Mouse (Mus musculus) Muller cell, postnatal 12 days (primary cell): ENCODE measurements around the gene Fam219a.

ENCODE experiments used
- DNase-seq: peaks from one replicate; pipeline ENCODE4 v3.0.0-alpha.2; 2015; ENCODE audit errors: inconsistent ontology term

Fam219a gene

DNA sequence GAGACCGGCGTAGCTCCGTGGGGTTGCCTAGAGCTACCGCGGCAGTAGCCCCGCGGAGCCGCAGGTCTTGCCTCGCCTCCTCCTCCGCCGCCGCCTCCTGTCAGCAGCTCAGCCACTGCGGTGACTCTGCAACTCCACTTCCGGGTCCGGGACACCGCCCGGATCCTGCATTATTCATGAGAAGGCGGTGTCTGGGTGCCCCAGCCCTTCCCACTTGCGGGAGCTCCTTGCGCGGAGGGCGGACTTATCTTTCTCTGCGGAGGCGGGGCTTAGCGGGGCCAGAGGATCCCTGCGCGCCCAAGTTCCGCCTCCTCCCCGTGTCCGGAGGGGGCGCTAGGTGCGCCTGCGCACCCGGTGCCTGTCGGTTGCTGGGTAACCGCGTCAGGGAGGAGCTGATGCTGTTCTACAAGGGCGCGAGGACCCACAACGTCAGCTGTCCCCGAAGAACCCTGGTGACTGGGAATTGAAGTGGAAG is at the start of gene Fam219a, which contains the start of gene Dnaic1:
Gene Fam219a, minus strand, starts transcription at position 128 of the 475 bp plus-strand sequence.
Gene Dnaic1, plus strand, starts transcription at position 365 of the 475 bp plus-strand sequence.
- DNase-seq = peak; percentile 99

DNA sequence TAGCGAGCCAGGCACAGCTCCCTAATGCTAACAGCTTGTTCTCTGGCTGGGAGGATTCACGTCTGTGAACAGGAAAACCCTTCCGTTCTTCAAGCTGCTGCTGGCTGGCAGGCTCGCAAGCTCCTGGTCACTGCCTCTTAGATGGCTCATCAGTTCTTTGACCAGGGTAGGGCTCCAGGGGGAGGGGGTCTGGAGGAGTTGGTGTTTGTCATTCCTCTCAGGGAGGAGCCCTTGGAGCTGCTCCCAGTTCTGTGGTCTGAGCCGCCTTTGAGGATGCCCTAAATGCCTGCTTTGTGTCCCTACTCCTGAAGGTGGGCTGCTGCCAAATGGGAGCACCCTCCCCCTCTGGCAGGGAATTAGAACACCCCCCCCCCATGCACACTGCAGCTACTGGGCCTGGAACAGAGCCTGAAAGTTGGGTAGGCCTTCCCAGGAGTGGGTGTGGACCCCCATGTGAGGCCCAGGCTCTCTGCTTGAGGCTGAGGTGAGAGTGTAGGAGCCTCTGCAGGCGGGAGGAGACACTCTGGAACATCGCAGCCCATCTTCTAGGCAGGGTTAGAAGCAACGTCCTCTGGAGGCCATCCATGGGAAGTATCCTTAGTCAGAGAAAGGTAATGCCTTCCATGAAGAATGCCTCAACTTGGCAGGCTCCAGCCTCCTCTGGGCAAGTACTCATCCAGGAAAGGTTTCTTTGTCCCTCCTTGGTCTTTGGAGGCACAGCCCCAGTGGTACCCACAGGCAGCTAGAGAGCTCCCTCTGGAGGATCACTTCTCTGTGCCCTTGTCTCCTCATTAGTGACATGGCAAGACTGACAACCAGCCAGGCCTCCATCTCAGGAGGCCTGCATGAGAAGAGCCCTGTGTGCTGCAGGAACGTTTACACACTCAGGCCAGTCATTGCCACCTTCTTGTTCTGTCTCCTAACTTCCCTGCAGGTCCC is 46.6 kb upstream of the Fam219a start:
- DNase-seq = peak; percentile 99

DNA sequence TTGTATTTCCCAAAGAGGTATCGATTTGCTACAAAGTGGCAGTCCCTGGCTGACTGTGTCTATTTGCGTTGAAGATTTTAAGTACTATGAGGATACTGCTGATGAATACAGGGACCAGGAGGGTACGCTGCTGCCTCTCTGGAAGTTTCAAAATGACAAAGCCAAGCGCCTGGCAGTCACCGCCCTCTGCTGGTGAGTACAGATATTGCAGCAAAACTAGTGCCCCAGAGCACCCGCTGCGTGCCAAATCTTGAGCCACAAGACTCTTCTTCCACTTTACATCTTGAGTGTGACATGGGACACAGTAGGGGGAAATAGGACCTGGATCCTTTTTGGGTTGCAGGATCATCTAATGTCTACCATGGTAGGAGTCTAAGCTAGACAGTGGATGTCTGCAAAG is 44.8 kb upstream of the Fam219a start:
- peak; percentile 56 for DNase-seq

DNA sequence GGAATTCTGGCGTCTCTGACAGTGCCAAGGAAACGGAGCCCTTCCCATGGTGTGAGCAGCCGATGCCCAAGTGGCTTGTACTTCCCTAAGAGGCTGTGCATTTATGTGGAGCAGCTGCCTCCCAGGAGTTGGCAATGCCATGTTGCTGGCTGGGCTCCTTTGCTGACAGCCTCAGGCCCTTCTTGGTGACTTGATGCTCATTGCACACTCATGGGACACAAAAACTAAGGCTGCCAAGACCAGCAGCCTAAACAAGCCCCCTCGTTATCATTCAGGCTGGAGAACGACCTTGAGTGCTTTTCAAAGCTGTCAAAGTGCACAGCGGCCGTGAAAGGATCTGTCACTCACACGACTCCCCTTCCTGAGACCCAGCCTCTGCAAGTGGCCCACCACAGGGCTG is 42.8 kb upstream of the Fam219a start:
- DNase-seq = no peak

DNA sequence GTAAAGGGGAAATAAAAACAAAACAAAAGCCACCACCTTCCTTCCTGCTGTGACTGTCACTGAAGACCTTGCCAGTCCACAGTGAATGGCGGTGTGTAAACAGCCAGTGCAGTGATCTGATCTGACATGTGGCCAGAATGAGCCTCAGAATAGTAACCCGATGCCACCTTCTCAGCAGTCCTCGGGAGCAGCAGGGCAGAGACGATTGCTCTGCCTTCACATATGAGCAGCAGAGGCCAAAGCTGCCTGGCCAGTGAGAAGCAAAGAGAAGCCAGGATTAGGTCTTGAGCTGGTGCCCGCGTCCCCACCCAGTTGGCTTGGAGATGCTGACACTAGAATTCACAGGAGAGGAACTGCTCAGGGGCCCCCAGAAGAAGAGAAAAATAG is 41.2 kb upstream of the Fam219a start:
- peak; percentile 46 for DNase-seq

DNA sequence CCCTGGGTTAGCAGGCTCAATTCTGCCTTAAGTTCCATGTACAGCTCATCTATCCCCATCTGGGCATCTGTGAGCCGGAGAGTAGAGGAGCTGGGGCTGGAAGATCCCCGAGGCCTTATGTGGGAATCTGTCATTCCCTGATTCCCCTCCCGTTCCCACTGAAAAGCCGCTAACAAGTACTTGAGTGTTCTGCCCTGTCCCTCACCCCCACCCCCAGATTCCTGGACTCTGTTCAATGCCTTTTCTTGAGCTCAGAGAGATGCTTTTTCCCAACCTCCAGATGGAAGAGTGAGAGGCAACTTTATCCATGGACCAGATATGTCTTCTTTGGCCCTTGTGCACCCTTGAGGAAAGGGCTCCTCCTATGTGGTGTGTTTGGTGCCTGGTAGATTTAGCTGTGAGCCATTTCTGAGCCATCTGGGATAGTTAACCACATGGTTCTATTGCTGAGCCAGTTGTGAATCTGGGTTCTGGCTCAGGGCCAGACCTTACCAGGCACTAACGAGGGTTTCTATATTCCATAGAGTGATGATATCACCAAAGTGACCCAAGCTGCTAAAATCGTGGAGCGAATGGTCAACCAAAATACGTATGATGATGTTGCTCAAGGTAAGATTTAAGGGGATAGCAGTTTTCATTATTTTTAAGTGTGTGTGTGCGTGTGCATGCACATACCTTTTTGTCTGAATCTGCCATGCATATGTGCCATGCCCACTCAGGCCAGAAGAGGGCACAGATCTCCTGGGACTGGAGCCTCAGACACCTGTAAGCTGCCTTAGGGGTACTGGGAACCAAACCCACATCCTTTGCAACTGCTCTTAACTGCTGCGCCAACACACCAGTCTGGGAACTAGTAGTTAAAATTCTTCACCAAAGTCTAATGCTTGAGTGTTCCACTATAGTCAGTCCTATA is 40.6 kb upstream of the Fam219a start:
- no peak for DNase-seq

DNA sequence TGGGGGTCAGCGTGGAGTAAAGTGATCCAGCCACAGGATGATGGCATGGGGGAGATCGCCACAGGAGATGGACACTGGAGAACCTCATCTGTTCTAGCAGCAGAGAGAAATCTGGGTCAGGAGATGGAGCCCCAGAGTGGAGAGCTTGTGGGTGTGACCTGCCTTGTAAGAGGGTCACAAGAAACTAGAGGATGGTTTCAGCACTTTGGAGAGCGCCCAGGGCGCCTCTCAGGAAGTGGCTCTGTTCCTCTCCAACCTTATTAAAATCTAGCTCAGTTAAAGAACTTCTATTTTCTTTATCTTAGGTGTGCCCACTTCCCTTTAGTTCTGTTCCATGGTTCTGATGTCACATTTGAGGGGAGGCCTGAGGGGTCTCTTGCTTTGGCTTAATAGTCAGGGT is 37.4 kb upstream of the Fam219a start:
- peak; percentile 62 for DNase-seq

DNA sequence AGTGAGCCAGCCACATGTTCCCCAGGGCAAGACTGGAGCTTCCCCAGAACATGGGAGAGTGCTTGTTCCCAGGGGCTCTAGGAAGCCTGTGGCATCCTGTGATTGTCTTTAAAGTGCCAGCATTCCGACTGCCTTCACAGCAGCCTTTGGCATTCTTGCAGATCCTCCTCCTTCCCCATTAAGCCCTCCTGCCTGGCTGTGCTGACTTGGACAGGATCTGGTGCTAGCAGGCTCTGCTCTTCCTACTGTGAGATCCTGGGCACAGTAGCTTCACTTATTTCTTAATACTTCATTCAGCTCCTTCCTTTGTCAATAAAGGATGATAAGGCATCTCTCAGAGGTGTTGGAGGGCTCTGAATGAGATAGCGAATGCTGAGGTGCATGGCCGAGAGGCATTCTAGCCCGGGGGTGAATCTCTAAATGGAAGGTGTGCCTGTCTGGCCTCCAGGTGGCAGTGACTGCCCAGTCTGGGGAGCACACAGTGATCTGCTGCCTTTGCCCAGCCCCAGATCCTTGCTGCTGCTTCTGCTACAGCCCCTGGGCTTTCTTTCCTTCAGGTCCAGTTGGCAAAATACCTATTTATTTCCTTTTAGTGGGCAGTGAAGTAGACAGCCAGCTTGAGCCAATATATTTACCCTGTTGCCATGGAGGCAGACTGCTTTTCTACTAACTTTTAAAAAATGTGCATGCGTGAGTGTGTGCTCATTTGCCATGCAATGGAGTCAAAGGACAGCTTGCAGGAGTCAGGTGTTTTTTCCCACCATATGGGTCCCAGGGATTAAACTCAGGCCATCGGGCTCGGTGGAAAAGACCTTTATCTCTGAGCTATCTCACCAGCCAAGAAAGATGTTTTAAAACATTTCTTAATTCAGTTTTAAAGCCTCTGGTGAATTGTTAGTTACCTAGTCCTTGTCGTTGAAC is 35.4 kb upstream of the Fam219a start:
- no peak for DNase-seq

DNA sequence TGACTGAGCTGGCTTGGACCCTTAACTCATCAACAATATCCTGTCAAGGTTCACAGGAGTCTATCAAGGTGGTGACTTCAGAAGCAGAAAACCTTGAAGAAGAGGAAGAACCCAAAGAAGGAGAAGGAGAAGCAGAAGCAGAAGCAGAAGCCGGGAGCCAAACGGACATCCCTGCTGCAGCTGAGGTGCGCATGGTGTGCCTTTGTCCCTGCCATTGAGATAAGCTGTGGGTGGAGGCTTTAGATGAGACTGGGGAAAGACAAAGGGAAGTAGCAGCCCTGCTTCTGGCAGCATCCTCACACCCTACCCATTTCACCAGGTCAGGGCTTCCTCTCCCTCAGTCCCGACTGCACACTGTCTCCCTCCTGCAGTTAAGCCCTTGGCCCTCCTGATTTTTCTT is 33.5 kb upstream of the Fam219a start:
- DNase-seq = no peak

DNA sequence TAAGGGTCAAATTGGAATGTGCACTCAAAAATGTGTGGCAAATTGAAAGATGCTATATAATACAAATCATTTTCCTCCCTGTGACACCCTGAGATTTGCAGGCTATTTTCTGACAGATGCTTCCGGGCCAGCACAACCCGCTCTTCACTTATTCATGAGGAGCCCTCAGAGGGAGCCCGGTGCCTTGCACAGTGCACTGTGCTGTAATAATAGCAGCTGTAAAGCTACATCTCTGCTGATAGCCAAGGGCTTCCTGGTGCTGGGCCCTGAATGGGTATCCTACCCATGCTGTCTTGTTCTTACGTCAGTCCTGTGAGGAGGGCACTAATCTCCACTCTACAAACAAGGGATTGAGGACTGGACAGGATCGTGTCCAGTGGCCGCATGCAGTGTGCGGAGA is 14.0 kb upstream of the Fam219a start:
- DNase-seq = no peak

DNA sequence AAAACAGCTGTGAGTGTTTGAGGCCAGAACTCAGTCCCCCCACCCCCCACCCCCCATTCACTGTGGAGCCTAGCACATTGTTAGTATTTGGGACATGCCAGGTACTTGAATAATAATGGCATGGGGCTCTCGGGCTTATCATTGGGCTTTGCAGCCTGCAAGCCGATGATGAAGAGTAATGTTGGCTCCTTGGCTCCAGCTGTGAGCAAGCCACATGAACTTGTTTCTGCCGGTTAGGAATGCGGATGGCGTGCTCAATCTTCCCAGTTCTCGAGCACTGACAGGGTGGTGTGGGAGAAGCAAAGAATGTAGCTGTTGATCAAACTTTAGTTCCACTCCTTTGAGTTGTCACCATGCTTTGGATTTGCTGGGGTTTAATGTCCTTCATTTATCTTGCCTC is 6.6 kb upstream of the Fam219a start:
- DNase-seq = no peak

DNA sequence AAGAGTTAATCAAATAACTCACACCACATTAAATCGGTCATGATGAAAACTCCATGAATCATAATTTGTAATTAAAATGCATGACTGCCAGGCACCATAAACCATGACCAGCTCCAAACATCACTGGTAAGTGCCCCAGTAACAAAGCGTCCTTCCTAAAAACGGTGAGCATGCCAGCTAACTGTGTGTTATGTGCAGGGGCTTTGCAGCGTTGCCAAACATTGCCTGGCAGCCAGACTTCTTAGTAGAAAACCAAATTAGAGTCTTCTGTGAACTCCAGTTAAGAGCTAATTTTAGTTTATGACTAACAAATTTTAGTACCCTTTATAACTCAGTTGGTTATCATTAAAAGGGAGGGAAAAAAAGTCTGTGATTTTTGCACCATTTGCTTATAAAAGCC is 4.2 kb upstream of the Fam219a start:
- no peak for DNase-seq

DNA sequence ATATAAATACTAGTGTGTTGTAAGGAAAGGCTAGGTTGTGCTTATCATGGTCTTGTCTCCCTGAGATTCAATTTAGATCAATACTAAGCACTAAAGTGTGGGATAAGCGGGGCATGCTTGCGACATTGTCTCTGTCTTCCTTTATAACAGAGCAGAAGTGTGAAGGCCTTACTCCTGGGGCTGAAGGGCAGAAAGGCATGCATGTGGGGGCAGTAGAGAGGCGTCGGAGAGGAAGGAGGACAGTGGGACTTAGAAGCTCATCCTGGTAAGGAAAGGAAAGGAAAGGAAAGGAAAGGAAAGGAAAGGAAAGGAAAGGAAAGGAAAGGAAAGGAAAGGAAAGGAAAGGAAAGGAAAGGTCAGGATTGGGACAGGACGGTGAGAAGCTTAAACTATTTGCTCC is 2.2 kb upstream of the Fam219a start:
- no peak for DNase-seq

DNA sequence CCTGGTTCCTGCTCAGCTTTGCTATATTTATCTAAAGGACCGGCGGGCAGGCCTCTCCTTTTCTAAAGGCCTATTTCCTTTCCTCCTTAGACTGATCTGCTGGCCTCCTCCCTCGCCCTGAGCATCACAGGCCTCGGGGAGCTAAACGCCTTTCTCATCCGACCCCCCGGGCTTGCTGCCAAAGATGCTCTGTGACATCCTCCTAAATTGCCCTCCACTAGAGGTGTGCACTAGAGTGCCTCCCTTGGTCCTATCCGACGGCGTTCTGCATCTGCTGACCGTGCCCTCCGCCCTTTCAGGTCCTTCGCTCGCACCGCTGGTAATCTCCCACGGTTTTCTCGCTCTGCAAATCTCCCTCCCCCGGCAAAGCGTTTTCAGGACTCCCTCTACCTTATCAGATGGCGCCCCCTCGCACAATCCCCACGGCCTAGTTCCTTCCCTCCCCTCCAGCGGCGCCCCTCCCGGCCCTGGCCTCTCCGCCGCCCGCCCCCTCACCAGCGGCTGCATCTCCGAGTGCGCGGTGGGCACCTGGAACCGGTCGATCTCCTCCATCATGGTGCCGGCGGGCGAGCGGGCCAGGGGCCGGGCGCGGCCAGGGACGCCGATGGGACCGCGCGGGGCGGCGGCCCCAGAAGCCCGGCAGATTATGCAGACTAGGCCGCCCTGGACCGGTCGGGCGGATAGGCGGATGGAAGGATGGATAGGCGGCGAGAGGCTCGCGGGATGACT is 492 bp downstream of the Fam219a start:
- DNase-seq = peak; percentile 51

DNA sequence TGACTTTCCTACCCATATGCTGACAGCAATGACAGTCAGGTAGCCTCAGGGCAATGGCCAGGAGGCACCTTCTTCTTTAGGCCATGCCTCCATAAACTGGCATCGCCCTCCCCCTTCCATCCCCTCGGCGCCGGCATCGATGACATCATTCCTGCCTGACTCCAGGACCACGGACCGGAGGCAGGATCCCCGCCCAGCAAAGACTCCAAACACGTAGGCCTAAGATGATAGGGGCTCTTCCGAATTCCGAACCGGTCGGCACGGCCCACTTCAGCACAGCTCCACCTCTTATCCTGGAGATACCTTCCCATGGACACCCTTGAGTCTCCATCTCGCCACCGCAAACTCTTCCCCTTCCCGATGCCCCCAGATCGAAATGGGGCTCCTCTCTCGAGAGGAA is 1.1 kb downstream of the Fam219a start:
- DNase-seq = peak; percentile 72

DNA sequence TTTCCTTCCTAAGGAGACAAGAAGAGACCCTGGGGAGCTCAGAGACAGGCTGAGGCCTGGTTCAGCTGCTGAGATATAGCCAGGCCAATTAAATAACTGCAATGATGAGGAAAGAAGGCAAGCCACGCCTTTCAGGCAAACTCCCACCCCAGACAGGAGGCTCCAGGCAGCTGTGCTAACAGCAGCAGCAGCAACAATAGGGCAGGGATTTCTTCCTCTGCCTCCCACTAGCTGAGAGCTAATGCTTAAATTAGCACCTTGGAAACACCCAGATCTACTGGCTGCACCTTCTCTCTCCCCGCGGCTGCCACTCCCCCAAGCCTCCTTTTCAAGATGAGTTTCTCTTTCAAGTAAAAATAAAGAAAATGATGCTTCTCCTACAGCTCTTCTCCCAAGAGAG is 3.2 kb downstream of the Fam219a start:
- no peak for DNase-seq

DNA sequence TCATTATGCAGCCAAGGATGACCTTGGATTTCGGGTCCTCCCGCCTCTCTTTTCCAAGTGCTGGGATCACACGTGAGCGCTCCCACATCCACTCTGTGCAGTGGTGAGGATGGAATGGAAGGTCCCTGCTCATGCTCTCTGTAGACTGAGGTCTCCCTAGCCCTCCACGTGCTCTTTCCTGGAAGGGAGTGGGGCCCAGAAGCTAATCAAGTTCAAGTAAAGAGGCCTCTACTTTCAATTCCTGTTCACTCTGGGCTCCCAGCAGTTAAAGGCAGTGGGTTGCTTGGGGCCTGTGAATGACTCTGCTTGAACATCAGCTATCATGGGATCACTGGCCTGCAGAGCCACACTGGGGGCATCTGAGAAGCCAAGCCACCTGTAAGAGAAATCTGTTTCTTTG is 6.0 kb downstream of the Fam219a start:
- no peak for DNase-seq

DNA sequence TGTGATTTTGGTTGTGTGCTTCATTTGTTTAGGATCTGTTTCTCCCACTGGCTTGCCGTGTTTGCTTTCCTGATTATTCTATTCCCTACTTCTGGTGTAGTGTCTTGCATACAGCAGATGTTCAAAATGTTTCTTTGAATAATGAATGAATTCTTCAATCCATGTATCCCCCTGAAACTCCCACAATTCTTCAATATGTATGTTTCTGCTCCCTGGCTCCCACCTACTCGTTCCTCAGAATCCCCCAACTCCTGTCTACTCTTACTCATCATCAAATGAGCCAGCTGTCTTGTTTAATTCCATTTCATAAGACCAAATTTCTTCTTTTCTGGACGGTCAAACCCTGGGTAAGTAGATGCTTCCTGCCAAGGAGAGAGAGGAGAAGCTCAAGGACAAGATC is 12.2 kb downstream of the Fam219a start:
- DNase-seq = no peak

DNA sequence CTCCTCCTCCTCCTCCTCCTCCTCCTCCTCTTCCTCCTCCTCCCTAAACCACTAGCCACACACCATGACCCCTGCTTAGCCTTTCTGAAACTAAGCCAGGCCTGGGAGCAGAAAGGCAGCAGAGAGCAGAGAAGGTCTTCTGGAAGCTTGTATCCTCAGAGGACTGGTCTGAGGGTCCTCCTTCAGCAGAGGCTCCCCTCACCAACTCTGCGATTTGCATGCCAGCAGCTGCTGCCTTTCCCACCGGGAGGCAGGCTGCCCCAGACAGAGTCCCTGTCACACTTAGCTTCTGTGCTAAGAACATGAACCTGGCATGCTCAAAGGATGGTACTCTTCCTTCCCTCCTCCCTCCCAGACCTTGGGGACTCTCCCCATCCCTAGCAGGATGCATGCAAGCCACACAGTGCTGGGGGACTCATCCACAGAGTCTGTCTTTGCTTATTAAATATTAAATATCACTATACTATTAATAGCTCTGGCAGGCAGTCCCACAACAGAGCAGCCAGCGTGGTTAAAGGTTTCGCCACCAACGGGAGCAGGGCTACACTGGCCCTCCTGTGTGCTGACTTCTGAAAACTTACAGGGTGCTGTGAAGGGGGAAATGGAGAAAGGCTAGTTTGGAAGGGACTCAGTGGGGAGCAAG is 12.9 kb downstream of the Fam219a start:
- no peak for DNase-seq

DNA sequence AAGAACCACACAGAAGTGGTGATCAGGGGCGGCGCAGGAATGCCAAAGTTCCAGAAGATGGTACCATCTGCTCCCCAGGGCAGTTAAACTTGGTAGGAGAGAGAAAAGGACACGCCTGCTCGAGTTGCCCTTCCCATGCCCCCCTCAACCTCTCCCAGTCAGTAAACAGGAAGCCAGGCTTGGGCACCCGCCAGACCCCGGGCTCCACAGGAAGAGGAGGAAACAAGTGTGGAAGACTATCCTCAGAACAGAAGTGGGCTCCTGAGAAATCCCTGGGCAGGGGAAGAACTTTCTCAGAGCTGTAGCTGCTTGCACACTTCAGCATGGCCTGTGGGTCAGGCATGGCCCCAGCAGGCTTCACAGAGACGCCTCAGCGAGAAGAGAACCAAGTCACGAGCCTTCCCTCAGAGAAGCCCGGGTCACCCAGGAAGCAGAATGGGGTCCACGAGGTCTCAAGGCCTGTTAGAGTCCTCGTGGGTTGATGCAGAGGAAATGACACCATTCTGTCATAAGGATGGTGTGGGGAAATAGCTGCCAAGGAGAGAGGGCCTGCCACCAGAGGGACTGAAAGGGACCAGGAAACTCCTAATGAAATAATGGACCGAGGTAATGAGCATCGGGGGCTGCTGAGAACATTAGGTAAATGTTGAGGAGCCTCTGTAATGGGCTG is 14.2 kb downstream of the Fam219a start:
- peak; percentile 27 for DNase-seq
